Comparison of ENCODE assay signal across 20 mouse cellular contexts in genomic region chr10:87109038-87109771, GRCm38 (mm10). TPM values are rescaled to one million over a fixed set of nuclear protein-coding genes. Genes with fewer than 3 reads are reported as not detected.
A peak's percentile ranks its signal among the peaks of the same experiment; 100 is the strongest.
DNase-seq lines count a peak whose midpoint lies in the region; TF ChIP-seq lines count a peak whose summit lies in the region.
"Had no signal": no experiment of that assay in that cellular context is flagged by ENCODE, and none has a peak within 500 bp of the region (broad histone marks: within the 10 kb centered on the region; RNA-seq: fewer than 3 reads in every experiment).

No protein-coding gene starts in this region.

- no peak for TF ChIP-seq CTCF in layer of hippocampus, adult 2 months (conservative IDR thresholded peaks at IDR 0.05)
- no peak for TF ChIP-seq CTCF in brain, embryonic 14.5 days (IDR thresholded peaks at IDR 0.05; ENCODE audit: borderline replicate concordance, extremely low read depth, insufficient read depth, insufficient read length)

- H3K4me3 ChIP-seq in layer of hippocampus, adult 2 months = no peak overlapping the region
- H3K4me3 ChIP-seq in embryonic facial prominence, embryonic 10.5 days = no peak overlapping the region
- H3K4me3 ChIP-seq: embryonic facial prominence, embryonic 13.5 days; midbrain, embryonic 10.5 days had no signal

- peak; percentile 23 to 44 for DNase-seq in layer of hippocampus, adult 2 months (ENCODE audit: low spot score in 2 of 2)
- no peak for DNase-seq in layer of hippocampus, adult 11-12 months (ENCODE audit: low spot score)
- DNase-seq in MN1 (ENCODE audit: low spot score) = peak; percentile 44
- peak; percentile 93 for DNase-seq in brain, embryonic 14.5 days (ENCODE audit: low read depth)
- peak; percentile 46 for DNase-seq in layer of hippocampus, adult 9-11 months
- DNase-seq in adrenal gland, adult 2 months = no peak
- no peak for DNase-seq in embryonic facial prominence, embryonic 10.5 days (ENCODE audit: low spot score)
- DNase-seq: adrenal gland, postnatal 25 days; cerebellum, postnatal 25 days; gastrocnemius, postnatal 25 days; heart, postnatal 4 days; kidney, adult 8-10 months; kidney, postnatal 4 days; retina, postnatal 1 day had no signal

- no peaks in the 10 kb centered on the region for H3K27me3 ChIP-seq in embryonic facial prominence, embryonic 10.5 days (replicated peaks; ENCODE audit: low read depth, poor library complexity, severe bottlenecking)
- H3K27me3 ChIP-seq: embryonic facial prominence, embryonic 13.5 days had no signal

- H3K9me3 ChIP-seq in embryonic facial prominence, embryonic 10.5 days = no peaks in the 10 kb centered on the region
- H3K9me3 ChIP-seq: embryonic facial prominence, embryonic 13.5 days; midbrain, embryonic 10.5 days had no signal

- H3K27ac ChIP-seq in layer of hippocampus, adult 2 months = peak overlapping the region; percentile 11; the same call in 1 of the 2 replicates
- H3K27ac ChIP-seq in embryonic facial prominence, embryonic 10.5 days (replicated peaks) = no peak overlapping the region
- H3K27ac ChIP-seq: embryonic facial prominence, embryonic 13.5 days; liver, embryonic 14.5 days; midbrain, embryonic 10.5 days had no signal

- no peaks in the 10 kb centered on the region for H3K36me3 ChIP-seq in embryonic facial prominence, embryonic 10.5 days (replicated peaks)
- H3K36me3 ChIP-seq: embryonic facial prominence, embryonic 13.5 days; midbrain, embryonic 10.5 days had no signal

- 85% methylated on average over 10 of the region's 10 CpGs for WGBS in embryonic facial prominence, embryonic 10.5 days

- TF ChIP-seq POLR2A in brain, embryonic 14.5 days (IDR thresholded peaks at IDR 0.05; ENCODE audit: borderline replicate concordance, extremely low read depth, insufficient read depth, insufficient read length, poor library complexity, severe bottlenecking) = no peak

- H3K4me1 ChIP-seq in embryonic facial prominence, embryonic 10.5 days = peaks cover 2% of the 10 kb centered on the region
- H3K4me1 ChIP-seq: embryonic facial prominence, embryonic 13.5 days had no signal

RNA-seq across cellular contexts. Expression of gene 1700113H08Rik, which starts 51.4 kb away (rescaled TPM):
- not detected for total RNA-seq in layer of hippocampus, adult 2 months (2021)
- 0.19 and 0.29 TPM in 2 replicates for polyA plus RNA-seq in brain, embryonic 14.5 days (2012; rRNA removed)
- not detected for total RNA-seq in adrenal gland, adult 2 months (2021)
- not detected in 2 replicates for polyA plus RNA-seq in adrenal gland, adult 2 months (2012; rRNA removed)
- polyA plus RNA-seq in embryonic facial prominence, embryonic 10.5 days (2016; fragmentation: Nextera tagmentation; extraction: Ambion mirVana) = not detected in 2 replicates
- total RNA-seq: adrenal gland, postnatal 25 days; ES-E14; heart, postnatal 4 days; left cerebral cortex, postnatal 10 days; neutrophil, adult 5-6 weeks had no signal
- polyA plus RNA-seq: embryonic facial prominence, embryonic 13.5 days; liver, embryonic 14.5 days had no signal

Comparison
In these comparisons a context has a peak if more than half of its experiments do, and no peak if none do; other contexts are left out.
1. DNase-seq: peak in layer of hippocampus, adult 2 months (2 of 2), MN1 (single experiment), brain, embryonic 14.5 days (single experiment) and layer of hippocampus, adult 9-11 months (single experiment); none in layer of hippocampus, adult 11-12 months (single experiment), adrenal gland, adult 2 months (single experiment) and embryonic facial prominence, embryonic 10.5 days (single experiment).